Comparison of ENCODE assay signal across 22 mouse cellular contexts in genomic region chr9:14133372-14133771, GRCm38 (mm10).
DNase-seq lines count a peak whose midpoint lies in the region; ATAC-seq and TF ChIP-seq lines count a peak whose summit lies in the region.
"Had no signal": no experiment of that assay in that cellular context is flagged by ENCODE, and none has a peak within 500 bp of the region (broad histone marks: within the 10 kb centered on the region; RNA-seq: fewer than 3 reads in every experiment).

No protein-coding gene starts in this region.

- WGBS in intestine, embryonic 14.5 days: 46% methylated on average over 5 of the region's 5 CpGs
- 25% methylated on average over 5 of the region's 5 CpGs for WGBS in intestine, postnatal 0 days
- 41% methylated on average over 5 of the region's 5 CpGs for WGBS in intestine, embryonic 15.5 days
- 50% methylated on average over 5 of the region's 5 CpGs for WGBS in intestine, embryonic 16.5 days
- 71% methylated on average over 5 of the region's 5 CpGs for WGBS in liver, embryonic 11.5 days

- H3K27me3 ChIP-seq in intestine, embryonic 14.5 days (replicated peaks; ENCODE audit: control insufficient read depth, insufficient read depth, low read length): no peaks in the 10 kb centered on the region
- H3K27me3 ChIP-seq in intestine, postnatal 0 days (replicated peaks; ENCODE audit: control insufficient read depth, insufficient read depth, low read length): no peaks in the 10 kb centered on the region
- H3K27me3 ChIP-seq in intestine, embryonic 15.5 days (replicated peaks): no peaks in the 10 kb centered on the region
- no peaks in the 10 kb centered on the region for H3K27me3 ChIP-seq in intestine, embryonic 16.5 days (replicated peaks; ENCODE audit: control insufficient read depth, insufficient read depth, low read length)
- H3K27me3 ChIP-seq in liver, embryonic 11.5 days (replicated peaks; ENCODE audit: control insufficient read depth, insufficient read depth, low read length): no peaks in the 10 kb centered on the region
- H3K27me3 ChIP-seq: embryonic facial prominence, embryonic 13.5 days; embryonic facial prominence, embryonic 15.5 days; forebrain, embryonic 12.5 days had no signal

- H3K9me3 ChIP-seq in intestine, embryonic 14.5 days (ENCODE audit: control insufficient read depth, low read length): no peaks in the 10 kb centered on the region
- no peaks in the 10 kb centered on the region for H3K9me3 ChIP-seq in intestine, postnatal 0 days (ENCODE audit: control insufficient read depth)
- no peaks in the 10 kb centered on the region for H3K9me3 ChIP-seq in intestine, embryonic 15.5 days
- H3K9me3 ChIP-seq in intestine, embryonic 16.5 days (ENCODE audit: control insufficient read depth, low read length): peaks cover 3% of the 10 kb centered on the region; the same call in 1 of the 2 replicates
- H3K9me3 ChIP-seq in liver, embryonic 11.5 days (ENCODE audit: control insufficient read depth, low read length): peaks cover 4% of the 10 kb centered on the region; the same call in 1 of the 2 replicates
- H3K9me3 ChIP-seq: forebrain, embryonic 10.5 days had no signal

- H3K36me3 ChIP-seq in intestine, embryonic 14.5 days (ENCODE audit: control insufficient read depth, insufficient read depth, low read length): no peaks in the 10 kb centered on the region
- no peaks in the 10 kb centered on the region for H3K36me3 ChIP-seq in intestine, postnatal 0 days (ENCODE audit: control insufficient read depth, insufficient read depth)
- no peaks in the 10 kb centered on the region for H3K36me3 ChIP-seq in intestine, embryonic 15.5 days
- no peaks in the 10 kb centered on the region for H3K36me3 ChIP-seq in intestine, embryonic 16.5 days (ENCODE audit: control insufficient read depth, insufficient read depth, low read length)
- H3K36me3 ChIP-seq in liver, embryonic 11.5 days (ENCODE audit: control insufficient read depth, insufficient read depth, low read length): no peaks in the 10 kb centered on the region
- H3K36me3 ChIP-seq: embryonic facial prominence, embryonic 13.5 days; embryonic facial prominence, embryonic 15.5 days; forebrain, embryonic 10.5 days; forebrain, embryonic 12.5 days had no signal

- H3K4me2 ChIP-seq in intestine, embryonic 14.5 days (ENCODE audit: low read length): no peak overlapping the region
- H3K4me2 ChIP-seq in intestine, postnatal 0 days (replicated peaks; ENCODE audit: low read depth): no peak overlapping the region
- no peak overlapping the region for H3K4me2 ChIP-seq in intestine, embryonic 15.5 days (replicated peaks)
- H3K4me2 ChIP-seq in intestine, embryonic 16.5 days (ENCODE audit: low read depth, low read length): no peak overlapping the region
- no peak overlapping the region for H3K4me2 ChIP-seq in liver, embryonic 11.5 days
- H3K4me2 ChIP-seq: embryonic facial prominence, embryonic 13.5 days; embryonic facial prominence, embryonic 15.5 days; forebrain, embryonic 12.5 days had no signal

- DNase-seq in intestine, embryonic 14.5 days (ENCODE audit: low spot score): no peak
- DNase-seq in spleen, adult 18-20 months: no peak
- no peak for DNase-seq in liver, embryonic 11.5 days (ENCODE audit: low spot score)
- DNase-seq: adrenal gland, adult 2 months; adrenal gland, postnatal 10 days; adrenal gland, postnatal 25 days; cerebellum, adult 11 months; cerebellum, adult 18-20 months; cerebellum, adult 8-10 months; cerebellum, adult 9-11 months; cerebellum, postnatal 14 days; cerebellum, postnatal 36 days; embryo, embryonic 11 days had no signal

- H3K4me1 ChIP-seq in intestine, embryonic 14.5 days (replicated peaks; ENCODE audit: control insufficient read depth, insufficient read depth, low read length): no peaks in the 10 kb centered on the region; the same call in 1 of the 2 replicates
- H3K4me1 ChIP-seq in intestine, postnatal 0 days (replicated peaks; ENCODE audit: control insufficient read depth, insufficient read depth, low read length): no peaks in the 10 kb centered on the region
- no peaks in the 10 kb centered on the region for H3K4me1 ChIP-seq in intestine, embryonic 15.5 days (replicated peaks)
- H3K4me1 ChIP-seq in intestine, embryonic 16.5 days (ENCODE audit: control insufficient read depth, insufficient read depth, low read length): no peaks in the 10 kb centered on the region
- no peaks in the 10 kb centered on the region for H3K4me1 ChIP-seq in liver, embryonic 11.5 days (replicated peaks; ENCODE audit: control insufficient read depth, insufficient read depth, low read length)
- H3K4me1 ChIP-seq: embryonic facial prominence, embryonic 13.5 days; embryonic facial prominence, embryonic 15.5 days; forebrain, embryonic 10.5 days; forebrain, embryonic 12.5 days had no signal

- no peak overlapping the region for H3K27ac ChIP-seq in intestine, embryonic 14.5 days (ENCODE audit: low read depth)
- H3K27ac ChIP-seq in intestine, postnatal 0 days (ENCODE audit: low read depth, low read length): no peak overlapping the region
- no peak overlapping the region for H3K27ac ChIP-seq in intestine, embryonic 15.5 days
- H3K27ac ChIP-seq in intestine, embryonic 16.5 days (ENCODE audit: low read length): no peak overlapping the region
- no peak overlapping the region for H3K27ac ChIP-seq in liver, embryonic 11.5 days (ENCODE audit: low read depth, low read length)
- H3K27ac ChIP-seq: embryonic facial prominence, embryonic 13.5 days; embryonic facial prominence, embryonic 15.5 days; forebrain, embryonic 10.5 days; forebrain, embryonic 12.5 days had no signal

- ATAC-seq in intestine, embryonic 14.5 days (replicated peaks; ENCODE audit: low FRiP score, low TSS enrichment, low read depth): peak; percentile 42; the same call in 1 of the 2 replicates
- no peak for ATAC-seq in intestine, postnatal 0 days
- peak; percentile 76 for ATAC-seq in intestine, embryonic 15.5 days
- peak; percentile 75 for ATAC-seq in intestine, embryonic 16.5 days
- ATAC-seq in liver, embryonic 11.5 days (replicated peaks; ENCODE audit: low FRiP score): no peak
- ATAC-seq: forebrain, embryonic 14.5 days had no signal

- no peak overlapping the region for H3K4me3 ChIP-seq in intestine, embryonic 14.5 days (ENCODE audit: low read depth, low read length)
- H3K4me3 ChIP-seq in intestine, postnatal 0 days (ENCODE audit: low read depth, low read length): no peak overlapping the region
- no peak overlapping the region for H3K4me3 ChIP-seq in intestine, embryonic 15.5 days (replicated peaks)
- no peak overlapping the region for H3K4me3 ChIP-seq in intestine, embryonic 16.5 days (ENCODE audit: low read length)
- no peak overlapping the region for H3K4me3 ChIP-seq in liver, embryonic 11.5 days (ENCODE audit: low read depth, low read length)
- H3K4me3 ChIP-seq: embryonic facial prominence, embryonic 13.5 days; embryonic facial prominence, embryonic 15.5 days; erythroblast, embryonic 14.5 days; forebrain, embryonic 10.5 days; forebrain, embryonic 12.5 days had no signal

- H3K9ac ChIP-seq in intestine, embryonic 14.5 days (ENCODE audit: low read length): no peak overlapping the region
- no peak overlapping the region for H3K9ac ChIP-seq in intestine, postnatal 0 days (ENCODE audit: low read depth, low read length)
- no peak overlapping the region for H3K9ac ChIP-seq in intestine, embryonic 15.5 days
- H3K9ac ChIP-seq in intestine, embryonic 16.5 days (ENCODE audit: low read depth, low read length): no peak overlapping the region
- H3K9ac ChIP-seq in liver, embryonic 11.5 days (ENCODE audit: low read depth, low read length): no peak overlapping the region
- H3K9ac ChIP-seq: embryonic facial prominence, embryonic 13.5 days; embryonic facial prominence, embryonic 15.5 days; forebrain, embryonic 12.5 days had no signal

- TF ChIP-seq CTCF in intestine, postnatal 0 days (IDR thresholded peaks at IDR 0.05; ENCODE audit: low read depth): no peak

Comparison
In these comparisons a context has a peak if more than half of its experiments do, and no peak if none do; other contexts are left out.
1. ATAC-seq: peak in intestine, embryonic 14.5 days (single experiment), intestine, embryonic 15.5 days (single experiment) and intestine, embryonic 16.5 days (single experiment); none in intestine, postnatal 0 days (single experiment) and liver, embryonic 11.5 days (single experiment).